Mouse (Mus musculus): ENCODE data around the gene Smtnl2.
A peak's percentile ranks its signal among the peaks of the same experiment; 100 is the strongest.
"Not testable (repeated sequence)": the region's sequence is repeated elsewhere in the genome, so short reads cannot be mapped to it uniquely, and the experiment has no call there.

The Smtnl2 gene

GRCm38 (mm10) chr11:72354971-72355728 lies 56.4 kb downstream of the Smtnl2 start:
- DNase-seq, result peak; percentile 57 to 60

- no peak for DNase-seq
These were observed 58.3 kb downstream of the Smtnl2 start for GRCm38 (mm10) chr11:72353186-72353585.

GRCm38 (mm10) chr11:72352272-72352671 lies 59.2 kb downstream of the Smtnl2 start:
- no peak for DNase-seq

GRCm38 (mm10) chr11:72349652-72350051 lies 61.9 kb downstream of the Smtnl2 start:
- DNase-seq, result no peak

GRCm38 (mm10) chr11:72349016-72349415 lies 62.5 kb downstream of the Smtnl2 start:
- DNase-seq, result peak; percentile 51 to 52

- no peak for DNase-seq
These were observed 63.0 kb downstream of the Smtnl2 start for GRCm38 (mm10) chr11:72348563-72348962.

- no peak for DNase-seq
These were observed 67.0 kb downstream of the Smtnl2 start for GRCm38 (mm10) chr11:72344486-72344885.

GRCm38 (mm10) chr11:72343904-72344303 lies 67.6 kb downstream of the Smtnl2 start:
- DNase-seq, result peak; percentile 29 to 39

GRCm38 (mm10) chr11:72343238-72343625 lies 68.3 kb downstream of the Smtnl2 start:
- DNase-seq, result not testable (repeated sequence)

GRCm38 (mm10) chr11:72342549-72343237 lies 68.8 kb downstream of the Smtnl2 start:
- peak; percentile 57 to 58 for DNase-seq

- no peak for DNase-seq
These were observed 71.8 kb downstream of the Smtnl2 start for GRCm38 (mm10) chr11:72339716-72340115.
